Mouse (Mus musculus): ENCODE results near the gene Cyp2b19. TPM values are rescaled to one million over a fixed set of nuclear protein-coding genes. Genes with fewer than 3 reads are reported as not detected.

The Cyp2b19 gene
- not detected for polyA plus RNA-seq (2015; fragmentation: Illumina TruSeq; extraction: RNeasy Lipid Tissue Mini Kit (QIAGEN cat#74804); ENCODE audit: insufficient read depth, low replicate concordance)

DNA sequence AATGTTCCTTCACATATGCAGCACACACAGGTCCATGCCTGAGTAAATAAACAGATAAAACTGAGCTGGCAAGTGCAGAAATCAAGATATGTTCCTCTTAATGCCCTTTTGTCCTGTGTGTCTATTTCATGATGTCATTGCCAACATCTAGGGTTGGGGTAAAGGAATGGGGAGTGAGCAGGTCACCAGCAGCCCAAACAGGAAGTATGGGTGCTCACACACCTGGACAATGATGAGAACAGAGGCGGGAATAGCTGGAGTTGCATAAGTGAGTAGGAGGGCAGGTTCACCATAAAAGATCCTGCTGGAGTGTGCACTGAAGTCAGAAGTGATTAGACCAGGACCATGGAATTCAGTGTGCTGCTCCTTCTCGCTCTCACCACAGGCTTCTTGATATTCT is at the start of gene Cyp2b19:
Gene Cyp2b19, plus strand, starts transcription at position 301 of the 400 bp plus-strand sequence.

DNA sequence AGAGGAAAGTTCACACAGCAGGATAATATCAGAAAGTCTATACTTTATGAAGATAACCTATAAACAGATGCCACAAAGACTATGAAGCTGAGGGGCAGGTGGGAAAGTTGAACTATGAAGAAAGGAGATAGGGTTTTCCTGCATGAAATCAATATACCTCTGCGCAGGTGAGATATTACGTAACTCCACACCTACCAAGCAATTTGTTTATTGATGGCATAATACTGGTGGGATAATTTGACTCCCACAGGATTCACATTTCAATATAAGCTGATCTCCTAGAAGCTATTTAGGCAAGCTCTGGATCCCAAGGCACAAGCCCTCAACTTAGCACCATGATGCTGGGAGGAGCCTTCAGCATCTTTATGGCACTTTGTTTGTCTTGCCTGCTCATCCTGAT is 51.6 kb downstream of the Cyp2b19 start, which contains the start of gene Cyp2g1:
Gene Cyp2g1, plus strand, starts transcription at position 301 of the 400 bp plus-strand sequence.

Other genes starting within 250 kb of the Cyp2b19 start
- not detected for gene Nlrp9a, start 222.1 kb upstream of the Cyp2b19 start, polyA plus RNA-seq (2015; fragmentation: Illumina TruSeq; extraction: RNeasy Lipid Tissue Mini Kit (QIAGEN cat#74804); ENCODE audit: insufficient read depth, low replicate concordance)
- not detected for gene Vmn1r185, start 138.7 kb upstream of the Cyp2b19 start, polyA plus RNA-seq (2015; fragmentation: Illumina TruSeq; extraction: RNeasy Lipid Tissue Mini Kit (QIAGEN cat#74804); ENCODE audit: insufficient read depth, low replicate concordance)
- not detected for gene Cyp2b23, start 70.7 kb upstream of the Cyp2b19 start, polyA plus RNA-seq (2015; fragmentation: Illumina TruSeq; extraction: RNeasy Lipid Tissue Mini Kit (QIAGEN cat#74804); ENCODE audit: insufficient read depth, low replicate concordance)
- not detected for gene Cyp2g1, start 51.8 kb downstream of the Cyp2b19 start, polyA plus RNA-seq (2015; fragmentation: Illumina TruSeq; extraction: RNeasy Lipid Tissue Mini Kit (QIAGEN cat#74804); ENCODE audit: insufficient read depth, low replicate concordance)
- not detected for gene Cyp2a5, start 78.2 kb downstream of the Cyp2b19 start, polyA plus RNA-seq (2015; fragmentation: Illumina TruSeq; extraction: RNeasy Lipid Tissue Mini Kit (QIAGEN cat#74804); ENCODE audit: insufficient read depth, low replicate concordance)
- gene Cyp2a22, start 182.2 kb downstream of the Cyp2b19 start, polyA plus RNA-seq (2015; fragmentation: Illumina TruSeq; extraction: RNeasy Lipid Tissue Mini Kit (QIAGEN cat#74804); ENCODE audit: insufficient read depth, low replicate concordance) = not detected